Mouse (Mus musculus): Measurements from ENCODE around the gene Bcl10. TPM values are rescaled to one million over a fixed set of nuclear protein-coding genes. Genes with fewer than 3 reads are reported as not detected.
"Not testable (repeated sequence)": the region's sequence is repeated elsewhere in the genome, so short reads cannot be mapped to it uniquely, and the experiment has no call there.

Gene Bcl10
- polyA plus RNA-seq, 1 experiment from 2014 or later: 52.0 TPM

DNA sequence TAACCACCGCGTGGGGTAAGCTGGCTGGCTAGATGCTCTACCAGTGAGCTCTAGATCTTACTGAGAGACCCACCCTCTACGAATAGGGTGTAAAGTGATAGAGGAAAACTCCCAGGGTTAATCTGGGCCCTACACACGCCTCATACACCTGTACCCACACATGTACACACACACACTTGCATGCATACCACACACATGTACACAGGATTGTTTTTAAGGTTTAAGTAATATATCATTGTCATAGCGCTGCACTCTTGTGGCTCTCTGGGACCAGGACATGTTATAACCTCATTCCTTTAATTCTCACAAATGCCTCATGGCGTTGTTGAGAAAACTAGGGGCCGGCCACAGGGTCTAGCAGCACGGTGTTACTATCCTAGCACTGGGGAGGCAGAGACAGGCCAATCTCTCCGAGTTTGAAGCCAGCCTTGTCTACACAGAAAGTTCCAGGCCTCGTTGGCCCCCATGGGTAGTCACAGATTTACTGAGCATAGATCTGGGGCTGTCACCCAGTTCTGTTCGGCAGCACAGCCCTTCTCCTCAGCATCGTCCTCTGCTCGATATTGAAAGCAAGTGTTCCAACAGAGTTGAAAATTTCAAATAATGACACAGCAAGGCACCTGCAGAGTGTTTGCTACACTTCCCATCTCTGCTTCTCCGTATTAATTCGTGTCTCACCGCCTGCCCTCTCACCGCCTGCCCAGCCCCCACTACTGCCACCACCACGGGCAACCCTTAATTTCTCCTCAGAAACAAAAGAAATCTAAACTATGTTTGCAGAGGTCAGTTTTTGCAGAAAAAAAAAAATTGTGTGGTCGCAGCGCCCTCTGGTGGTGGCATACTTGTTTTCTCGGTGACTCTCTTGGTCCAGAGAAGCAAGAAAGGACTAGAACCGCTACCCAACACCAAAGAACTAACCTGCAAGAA, 17.5 kb upstream of the Bcl10 start:
- peak; percentile 46; the same call in 1 of the 2 replicates for ATAC-seq (ENCODE audit: low read depth)
- Histone ChIP-seq H3K27me3 (ENCODE audit: control insufficient read depth, insufficient read depth, low read depth, low read length) (no peaks in the 10 kb centered on the region), H3K9me3 (ENCODE audit: control insufficient read depth, low read length) (no peaks in the 10 kb centered on the region), H3K4me2 (ENCODE audit: low read depth, low read length) (peak overlapping the region; percentile 44), H3K4me3 (ENCODE audit: low read length) (no peak overlapping the region), H3K9ac (ENCODE audit: low read length) (no peak overlapping the region), H3K4me1 (replicated peaks; ENCODE audit: control insufficient read depth, insufficient read depth, low read length) (no peaks in the 10 kb centered on the region; the same call in 1 of the 2 replicates), H3K36me3 (ENCODE audit: control insufficient read depth, insufficient read depth, low read length) (no peaks in the 10 kb centered on the region), H3K27ac (ENCODE audit: low read length) (no peak overlapping the region)
- 52% methylated on average over 22 of the region's 22 CpGs for WGBS

DNA sequence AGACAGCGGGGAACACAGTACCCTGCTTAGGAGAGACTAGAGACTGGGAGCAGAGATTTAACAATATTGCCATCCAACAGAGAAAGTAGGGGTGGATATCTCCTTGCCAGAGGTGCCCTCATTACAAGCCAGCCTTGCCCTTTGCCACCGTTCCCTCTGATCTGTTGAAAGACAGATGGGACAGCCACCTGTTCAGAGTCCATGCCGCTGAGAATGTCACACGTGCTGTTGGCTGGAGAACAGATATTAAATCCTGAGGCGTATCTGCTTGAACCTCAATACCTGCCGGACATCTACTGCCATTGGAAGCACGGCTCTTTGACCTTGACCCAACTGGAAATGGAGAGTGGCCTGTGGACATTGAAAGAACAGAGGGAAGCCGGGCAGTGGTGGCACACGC, 16.0 kb upstream of the Bcl10 start:
- no peaks in the 10 kb centered on the region for H3K9me3 ChIP-seq (ENCODE audit: control insufficient read depth, low read length)
- H3K4me1 ChIP-seq (replicated peaks; ENCODE audit: control insufficient read depth, insufficient read depth, low read length): no peaks in the 10 kb centered on the region; the same call in 1 of the 2 replicates
- 88% methylated on average over 9 of the region's 9 CpGs for WGBS
- ATAC-seq (ENCODE audit: low read depth): no peak
- H3K4me2 ChIP-seq (ENCODE audit: low read depth, low read length): no peak overlapping the region
- H3K9ac ChIP-seq (ENCODE audit: low read length): no peak overlapping the region
- H3K36me3 ChIP-seq (ENCODE audit: control insufficient read depth, insufficient read depth, low read length): no peaks in the 10 kb centered on the region
- H3K27ac ChIP-seq (ENCODE audit: low read length): no peak overlapping the region
- H3K4me3 ChIP-seq (ENCODE audit: low read length): no peak overlapping the region
- no peaks in the 10 kb centered on the region for H3K27me3 ChIP-seq (ENCODE audit: control insufficient read depth, insufficient read depth, low read depth, low read length)

DNA sequence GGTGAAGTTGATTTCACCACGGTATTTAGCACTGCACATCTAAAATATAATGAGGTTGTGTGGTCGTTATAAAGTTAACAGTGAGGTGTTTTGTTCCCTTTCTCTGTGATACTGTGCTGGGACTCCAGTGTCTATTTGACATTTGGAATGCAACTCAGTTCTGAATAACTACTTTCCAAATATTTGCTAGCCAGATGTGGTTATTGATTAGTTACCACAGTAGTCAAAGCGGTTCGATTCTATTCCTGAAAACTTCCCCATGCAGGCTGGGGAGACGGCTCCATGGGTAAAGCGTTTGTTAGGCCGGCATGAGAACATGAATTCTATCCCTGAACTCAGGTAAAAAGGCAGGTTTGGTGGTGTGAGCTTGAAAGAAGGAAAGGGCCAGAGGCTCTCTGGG, 10.1 kb upstream of the Bcl10 start:
- 77% methylated on average over 7 of the region's 7 CpGs for WGBS
- Histone ChIP-seq H3K4me2 (ENCODE audit: low read depth, low read length) (no peak overlapping the region), H3K9me3 (ENCODE audit: control insufficient read depth, low read length) (no peaks in the 10 kb centered on the region)

DNA sequence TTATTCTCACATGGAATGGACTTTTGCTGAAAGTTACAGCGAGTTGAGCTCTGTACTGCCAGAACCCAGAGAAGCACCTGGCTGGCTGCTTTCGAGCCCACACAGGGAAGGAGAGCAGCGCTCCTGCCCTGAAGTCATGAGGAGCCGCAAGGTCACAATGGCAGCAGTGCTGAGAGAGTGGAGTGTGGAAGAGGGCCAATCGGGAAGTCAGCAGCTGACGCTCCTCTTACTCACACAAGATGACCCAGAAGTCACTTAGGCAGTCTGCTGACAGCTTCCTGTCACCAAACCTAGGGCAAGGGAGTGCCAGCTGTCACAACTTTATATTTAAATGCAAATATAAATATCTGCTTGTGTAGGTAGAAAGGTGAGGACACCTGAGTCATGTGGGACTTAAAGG, 9.3 kb upstream of the Bcl10 start:
- Histone ChIP-seq H3K4me1 (replicated peaks; ENCODE audit: control insufficient read depth, insufficient read depth, low read length) (no peaks in the 10 kb centered on the region), H3K4me2 (ENCODE audit: low read depth, low read length) (no peak overlapping the region), H3K4me3 (ENCODE audit: low read length) (no peak overlapping the region), H3K36me3 (ENCODE audit: control insufficient read depth, insufficient read depth, low read length) (no peaks in the 10 kb centered on the region), H3K27ac (ENCODE audit: low read length) (no peak overlapping the region), H3K9ac (ENCODE audit: low read length) (no peak overlapping the region), H3K9me3 (ENCODE audit: control insufficient read depth, low read length) (no peaks in the 10 kb centered on the region), H3K27me3 (ENCODE audit: control insufficient read depth, insufficient read depth, low read depth, low read length) (no peaks in the 10 kb centered on the region)
- no peak for ATAC-seq (ENCODE audit: low read depth)
- WGBS: 68% methylated on average over 6 of the region's 6 CpGs

More for the DNA sequence above, 10.1 kb upstream of the Bcl10 start:
- Histone ChIP-seq H3K4me1 (replicated peaks; ENCODE audit: control insufficient read depth, insufficient read depth, low read length) (no peaks in the 10 kb centered on the region), H3K27me3 (ENCODE audit: control insufficient read depth, insufficient read depth, low read depth, low read length) (no peaks in the 10 kb centered on the region), H3K27ac (ENCODE audit: low read length) (no peak overlapping the region), H3K4me3 (ENCODE audit: low read length) (no peak overlapping the region), H3K36me3 (ENCODE audit: control insufficient read depth, insufficient read depth, low read length) (no peaks in the 10 kb centered on the region), H3K9ac (ENCODE audit: low read length) (no peak overlapping the region)
- no peak for ATAC-seq (ENCODE audit: low read depth)

DNA sequence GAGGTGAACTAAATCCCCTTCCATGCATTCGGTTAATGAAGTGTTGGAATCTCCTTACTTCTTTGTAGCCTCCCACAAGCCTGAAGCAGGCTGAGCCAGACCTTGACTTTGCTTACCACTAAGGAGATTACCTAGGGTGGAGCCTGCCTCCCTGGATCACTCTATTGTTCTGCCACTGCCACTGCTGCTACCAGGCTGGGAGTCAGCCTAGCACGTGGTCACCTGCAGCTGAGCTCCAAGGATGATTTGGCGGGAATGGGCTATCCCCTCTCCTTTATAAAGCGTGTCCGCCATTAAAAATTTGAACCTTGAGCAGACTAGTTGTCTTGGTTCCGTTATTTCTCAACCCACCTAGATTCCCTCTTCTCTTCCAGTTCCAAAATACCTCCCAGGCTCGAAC, 8.7 kb upstream of the Bcl10 start:
- H3K4me2 ChIP-seq (ENCODE audit: low read depth, low read length); H3K27ac ChIP-seq (ENCODE audit: low read length); H3K36me3 ChIP-seq (ENCODE audit: control insufficient read depth, insufficient read depth, low read length); H3K9me3 ChIP-seq (ENCODE audit: control insufficient read depth, low read length); H3K9ac ChIP-seq (ENCODE audit: low read length); H3K4me1 ChIP-seq (replicated peaks; ENCODE audit: control insufficient read depth, insufficient read depth, low read length); H3K27me3 ChIP-seq (ENCODE audit: control insufficient read depth, insufficient read depth, low read depth, low read length); H3K4me3 ChIP-seq (ENCODE audit: low read length); ATAC-seq (ENCODE audit: low read depth): not testable (repeated sequence)
- WGBS: 76% methylated on average over 7 of the region's 7 CpGs

DNA sequence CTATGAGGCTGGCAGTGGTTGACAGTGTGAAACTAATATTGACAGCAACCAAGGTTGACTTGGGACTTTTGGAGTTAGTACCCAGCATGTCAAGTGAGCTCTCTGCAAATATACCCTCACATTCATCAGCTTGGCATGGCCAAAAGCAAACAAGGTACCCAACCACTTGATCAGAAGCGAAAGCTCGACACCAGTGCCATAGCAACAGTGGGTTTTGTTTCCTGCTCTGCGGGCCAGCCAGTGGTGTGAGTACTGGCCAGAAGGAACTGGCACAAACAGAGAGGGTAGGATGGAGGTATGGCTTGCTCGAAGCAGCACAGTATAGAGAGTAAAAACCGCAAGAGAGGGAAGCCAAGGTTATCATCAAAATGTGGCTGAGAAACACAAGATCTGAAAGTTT, 6.2 kb upstream of the Bcl10 start:
- WGBS: 73% methylated on average over 5 of the region's 5 CpGs
- H3K4me2 ChIP-seq (ENCODE audit: low read depth, low read length): no peak overlapping the region
- H3K4me3 ChIP-seq (ENCODE audit: low read length): no peak overlapping the region
- no peak overlapping the region for H3K9ac ChIP-seq (ENCODE audit: low read length)
- no peaks in the 10 kb centered on the region for H3K9me3 ChIP-seq (ENCODE audit: control insufficient read depth, low read length)
- H3K4me1 ChIP-seq (replicated peaks; ENCODE audit: control insufficient read depth, insufficient read depth, low read length): no peaks in the 10 kb centered on the region
- no peaks in the 10 kb centered on the region for H3K36me3 ChIP-seq (ENCODE audit: control insufficient read depth, insufficient read depth, low read length)
- no peak for ATAC-seq (ENCODE audit: low read depth)
- H3K27me3 ChIP-seq (ENCODE audit: control insufficient read depth, insufficient read depth, low read depth, low read length): no peaks in the 10 kb centered on the region
- no peak overlapping the region for H3K27ac ChIP-seq (ENCODE audit: low read length)

DNA sequence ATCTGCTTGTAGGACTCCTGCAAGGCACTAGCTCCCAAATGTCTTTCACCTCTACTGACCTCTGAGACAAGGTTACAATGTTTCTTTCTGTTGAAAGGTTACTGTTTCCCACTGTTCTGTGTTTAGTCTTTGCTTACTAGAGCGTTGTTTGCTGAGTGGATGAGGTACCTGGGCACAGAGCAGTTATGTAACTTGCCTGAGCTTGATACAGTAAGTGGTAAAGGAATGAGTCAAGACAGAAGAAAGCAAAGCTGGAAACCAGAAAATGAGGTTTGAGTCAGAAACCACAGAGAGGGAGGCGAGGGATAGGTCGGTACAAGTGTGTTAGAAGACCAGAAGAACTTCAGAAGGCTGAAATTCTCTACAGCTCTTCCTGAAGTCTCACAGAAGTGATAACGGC, 5.8 kb upstream of the Bcl10 start:
- Histone ChIP-seq H3K9me3 (ENCODE audit: control insufficient read depth, low read length) (no peaks in the 10 kb centered on the region), H3K9ac (ENCODE audit: low read length) (no peak overlapping the region), H3K4me1 (replicated peaks; ENCODE audit: control insufficient read depth, insufficient read depth, low read length) (no peaks in the 10 kb centered on the region), H3K27ac (ENCODE audit: low read length) (no peak overlapping the region), H3K36me3 (ENCODE audit: control insufficient read depth, insufficient read depth, low read length) (no peaks in the 10 kb centered on the region), H3K4me2 (ENCODE audit: low read depth, low read length) (no peak overlapping the region), H3K27me3 (ENCODE audit: control insufficient read depth, insufficient read depth, low read depth, low read length) (no peaks in the 10 kb centered on the region), H3K4me3 (ENCODE audit: low read length) (no peak overlapping the region)
- ATAC-seq (ENCODE audit: low read depth): no peak
- WGBS: 84% methylated on average over 4 of the region's 4 CpGs

DNA sequence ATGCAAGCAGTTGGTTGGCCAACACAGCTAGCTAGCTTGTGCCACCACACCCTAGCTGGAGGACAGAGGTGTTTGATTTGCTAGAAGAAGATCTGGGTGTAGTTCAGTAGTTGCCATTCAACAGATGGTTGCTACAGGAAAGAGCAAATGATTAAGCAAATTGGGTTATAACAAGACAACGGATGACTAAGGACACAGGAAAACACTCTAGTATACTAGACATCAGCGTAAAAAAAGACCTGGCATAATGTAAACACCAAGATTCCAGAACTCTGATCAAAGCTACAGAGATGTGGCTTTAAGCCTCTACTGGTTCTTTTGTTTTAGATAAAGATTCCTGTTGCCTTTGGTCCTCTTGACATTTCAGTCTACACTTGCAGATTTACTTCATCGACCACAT, 367 bp downstream of the Bcl10 start:
- H3K27me3 ChIP-seq (ENCODE audit: control insufficient read depth, insufficient read depth, low read depth, low read length): no peaks in the 10 kb centered on the region
- H3K4me2 ChIP-seq (ENCODE audit: low read depth, low read length): no peak overlapping the region
- 28% methylated on average over 3 of the region's 3 CpGs for WGBS
- no peaks in the 10 kb centered on the region for H3K9me3 ChIP-seq (ENCODE audit: control insufficient read depth, low read length)
- no peak for ATAC-seq (ENCODE audit: low read depth)
- H3K4me3 ChIP-seq (ENCODE audit: low read length): no peak overlapping the region
- H3K36me3 ChIP-seq (ENCODE audit: control insufficient read depth, insufficient read depth, low read length): 0 out of 2 replicates have a peak, but pooled peaks cover 1% of the 10 kb centered on the region
- H3K9ac ChIP-seq (ENCODE audit: low read length): no peak overlapping the region
- peaks cover 17% of the 10 kb centered on the region for H3K4me1 ChIP-seq (replicated peaks; ENCODE audit: control insufficient read depth, insufficient read depth, low read length)
- 0 out of 2 replicates have a peak overlapping the region, but pooled peaks have one; percentile 18 for H3K27ac ChIP-seq (ENCODE audit: low read length)

DNA sequence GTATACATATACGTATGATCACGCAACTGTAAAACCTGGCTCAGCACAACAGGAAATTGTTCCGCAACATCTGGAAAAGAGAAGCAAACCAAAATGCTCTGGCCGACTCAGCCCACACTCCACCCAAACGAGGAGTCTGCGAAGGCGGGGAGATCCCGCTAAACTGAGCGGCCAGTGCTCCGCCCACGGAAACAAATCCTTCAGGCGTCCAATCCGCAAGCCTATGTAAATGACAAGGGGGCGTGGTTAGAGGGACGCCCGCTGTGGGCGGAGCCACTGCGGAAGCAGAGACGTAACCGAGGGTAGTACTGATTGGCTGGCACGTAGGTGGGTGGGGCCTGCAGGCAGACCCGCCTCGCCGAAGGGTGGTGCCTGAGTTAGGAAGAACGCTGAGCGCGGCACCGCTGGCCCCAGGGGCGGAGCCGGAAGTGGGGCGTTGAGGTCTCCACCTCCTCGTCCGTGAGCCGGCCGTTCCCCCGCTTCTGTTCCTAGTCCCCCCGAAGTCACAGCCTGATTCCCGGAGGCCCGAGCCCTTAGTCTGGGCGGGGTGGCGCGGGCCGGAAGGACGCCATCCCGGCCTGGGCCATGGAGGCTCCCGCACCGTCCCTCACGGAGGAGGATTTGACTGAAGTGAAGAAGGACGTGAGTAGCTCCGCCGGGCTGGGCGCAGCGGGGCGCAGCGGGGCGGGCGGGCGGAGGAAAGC, 1.4 kb downstream of the Bcl10 start:
- 0% methylated on average over 58 of the region's 58 CpGs for WGBS
- peak; percentile 100 for ATAC-seq (ENCODE audit: low read depth)

More for the DNA sequence above, 1.4 kb downstream of the Bcl10 start:
- Histone ChIP-seq H3K4me3 (ENCODE audit: low read length) (peak overlapping the region; percentile 81), H3K4me1 (replicated peaks; ENCODE audit: control insufficient read depth, insufficient read depth, low read length) (peaks cover 17% of the 10 kb centered on the region), H3K9me3 (ENCODE audit: control insufficient read depth, low read length) (no peaks in the 10 kb centered on the region), H3K27ac (ENCODE audit: low read length) (peak overlapping the region; percentile 98), H3K4me2 (ENCODE audit: low read depth, low read length) (peak overlapping the region; percentile 57), H3K36me3 (ENCODE audit: control insufficient read depth, insufficient read depth, low read length) (0 out of 2 replicates have a peak, but pooled peaks cover 2% of the 10 kb centered on the region), H3K9ac (ENCODE audit: low read length) (peak overlapping the region; percentile 95), H3K27me3 (ENCODE audit: control insufficient read depth, insufficient read depth, low read depth, low read length) (no peaks in the 10 kb centered on the region)
